Mouse (Mus musculus) hindbrain, postnatal 0 days (tissue): ENCODE data around the gene Tmem30a. TPM values are rescaled to one million over a fixed set of nuclear protein-coding genes. Genes with fewer than 3 reads are reported as not detected.

ENCODE experiments used
- ATAC-seq: fragments of 200-750 bp; cut with Nextera tagmentation; 2 replicates; pipeline ENCODE4 v1.8.0; 2017; ENCODE audit warnings: mild to moderate bottlenecking, moderate TSS enrichment, moderate library complexity
- DNase-seq: peaks from one replicate; pipeline ENCODE4 v3.0.0-alpha.2; 2015; ENCODE audit warnings: low spot score
- H3K27ac ChIP-seq: fragments of 300-500 bp; sonication (generic); 2 replicates; pipeline ENCODE4 v1.5.1; 2014; ENCODE audit warnings: mild to moderate bottlenecking
- H3K27me3 ChIP-seq: fragments of 300-500 bp; sonication (generic); 2 replicates; pipeline ENCODE4 v1.6.1; 2014; ENCODE audit warnings: low read length, mixed read lengths; ENCODE audit not compliant: insufficient read depth
- H3K36me3 ChIP-seq: fragments of 300-500 bp; sonication (generic); 2 replicates; pipeline ENCODE4 v1.6.1; 2014; ENCODE audit warnings: low read length, mixed read lengths; ENCODE audit not compliant: insufficient read depth
- H3K4me1 ChIP-seq: fragments of 300-500 bp; sonication (generic); 2 replicates; pipeline ENCODE4 v1.6.1; 2014; ENCODE audit warnings: antibody characterized with exemption, low read length, mixed read lengths; ENCODE audit not compliant: insufficient read depth
- H3K4me2 ChIP-seq: fragments of 300-500 bp; sonication (generic); 2 replicates; pipeline ENCODE4 v1.6.1; 2014; ENCODE audit warnings: low read depth, mild to moderate bottlenecking, low read length, moderate library complexity, mixed read lengths
- H3K4me3 ChIP-seq: fragments of 300-500 bp; sonication (generic); 2 replicates; pipeline ENCODE4 v1.5.1; 2014; ENCODE audit warnings: low read length
- H3K9ac ChIP-seq: fragments of 300-500 bp; sonication (generic); replicated peaks from 2 replicates; pipeline ENCODE4 v1.6.1; 2014; ENCODE audit warnings: mild to moderate bottlenecking, low read length, moderate library complexity, mixed read lengths
- H3K9me3 ChIP-seq: fragments of 300-500 bp; sonication (generic); 2 replicates; pipeline ENCODE4 v1.6.1; 2016; ENCODE audit warnings: low read length, mixed read lengths
- CTCF ChIP-seq: IDR thresholded peaks from 2 replicates; pipeline ENCODE4 v1.5.1; 2016; ENCODE audit warnings: antibody characterized with exemption, control low read depth, low read depth
- WGBS: fragments of 180-500 bp; shearing (Covaris S2); extraction: QIAGEN DNeasy Blood & Tissue Kit; methylation state at CpG from one replicate; pipeline ENCODE4 v1.1.7; 2014; 5-methylcytosine and 5-hydroxymethylcytosine counted together
- polyA plus RNA-seq: library from polyadenylated mRNA; unstranded; fragments of >200 nt; fragmentation: Nextera tagmentation; extraction: Ambion mirVana; gene quantifications from 2 replicates; pipeline ENCODE4 v1.2.1, GENCODE M21; 2015
- total RNA-seq: library from RNA; depleted of rRNA; stranded (reverse); fragments of >200 nt; gene quantifications from 2 replicates; pipeline ENCODE4 v1.2.3, GENCODE M21; 2014

Gene Tmem30a
- total and polyA plus RNA-seq, 2 experiments from 2014 or later: 123 to 193 TPM

- no peak for ATAC-seq
These were observed 26.2 kb downstream of the Tmem30a start for GRCm38 (mm10) chr9:79766991-79767545.

GRCm38 (mm10) chr9:79765329-79765728, 28.0 kb downstream of the Tmem30a start:
- Histone ChIP-seq H3K4me2 (no peak overlapping the region), H3K36me3 (no peaks in the 10 kb centered on the region), H3K9ac (no peak overlapping the region), H3K9me3 (no peaks in the 10 kb centered on the region), H3K4me1 (no peaks in the 10 kb centered on the region), H3K4me3 (no peak overlapping the region), H3K27ac (no peak overlapping the region), H3K27me3 (no peaks in the 10 kb centered on the region)
- ATAC-seq (no peak), DNase-seq (no peak)
- TF ChIP-seq CTCF: no peak
- WGBS: 89% methylated on average over 4 of the region's 4 CpGs

More at GRCm38 (mm10) chr9:79766991-79767545, 26.2 kb downstream of the Tmem30a start:
- Histone ChIP-seq H3K9me3 (no peaks in the 10 kb centered on the region), H3K4me3 (no peak overlapping the region), H3K36me3 (no peaks in the 10 kb centered on the region), H3K9ac (no peak overlapping the region), H3K4me1 (no peaks in the 10 kb centered on the region), H3K27ac (no peak overlapping the region), H3K27me3 (no peaks in the 10 kb centered on the region), H3K4me2 (no peak overlapping the region)
- no peak for TF ChIP-seq CTCF
- no peak for DNase-seq
- WGBS: 97% methylated on average over 5 of the region's 5 CpGs

GRCm38 (mm10) chr9:79762519-79762918, 30.8 kb downstream of the Tmem30a start:
- 80% methylated on average over 6 of the region's 6 CpGs for WGBS
- no peak overlapping the region for H3K27ac ChIP-seq
- no peak overlapping the region for H3K4me2 ChIP-seq
- TF ChIP-seq CTCF: no peak
- no peak for DNase-seq
- no peaks in the 10 kb centered on the region for H3K9me3 ChIP-seq
- H3K27me3 ChIP-seq: no peaks in the 10 kb centered on the region
- H3K4me3 ChIP-seq: no peak overlapping the region
- H3K9ac ChIP-seq: no peak overlapping the region
- no peaks in the 10 kb centered on the region for H3K36me3 ChIP-seq
- peaks cover 4% of the 10 kb centered on the region; the same call in 1 of the 2 replicates for H3K4me1 ChIP-seq
- ATAC-seq: no peak

GRCm38 (mm10) chr9:79760076-79760475, 33.2 kb downstream of the Tmem30a start:
- Histone ChIP-seq H3K4me2 (peak overlapping the region; percentile 78), H3K9ac (peak overlapping the region; percentile 68), H3K36me3 (0 out of 2 replicates have a peak, but pooled peaks cover 4% of the 10 kb centered on the region), H3K4me3 (peak overlapping the region; percentile 60), H3K4me1 (peaks cover 4% of the 10 kb centered on the region; the same call in 1 of the 2 replicates), H3K9me3 (no peaks in the 10 kb centered on the region), H3K27ac (peak overlapping the region; percentile 91), H3K27me3 (no peaks in the 10 kb centered on the region)
- 5% methylated on average over 14 of the region's 14 CpGs for WGBS
- TF ChIP-seq CTCF: no peak
- ATAC-seq: peak; percentile 49
- DNase-seq: peak; percentile 55

GRCm38 (mm10) chr9:79759385-79760005, 33.8 kb downstream of the Tmem30a start, which contains the start of gene Cox7a2:
Cox7a2 (minus strand) TSS chr9:79759878.
- 0 out of 2 replicates have a peak, but pooled peaks cover 7% of the 10 kb centered on the region for H3K36me3 ChIP-seq
- peak; percentile 100 for ATAC-seq
- H3K4me1 ChIP-seq: peaks cover 4% of the 10 kb centered on the region; the same call in 1 of the 2 replicates
- H3K4me2 ChIP-seq: peak within 1 kb of the TSS; percentile 78
- under 1% methylated on average over 49 of the region's 49 CpGs for WGBS
- peak; percentile 98 for DNase-seq
- no peak for TF ChIP-seq CTCF
- H3K27ac ChIP-seq: peak within 1 kb of the TSS; percentile 91
- no peaks in the 10 kb centered on the region for H3K27me3 ChIP-seq
- no peaks in the 10 kb centered on the region for H3K9me3 ChIP-seq
- peak within 1 kb of the TSS; percentile 68 for H3K9ac ChIP-seq
- H3K4me3 ChIP-seq: peak within 1 kb of the TSS; percentile 60

GRCm38 (mm10) chr9:79755311-79755710, 38.0 kb downstream of the Tmem30a start:
- TF ChIP-seq CTCF: no peak
- no peaks in the 10 kb centered on the region for H3K27me3 ChIP-seq
- no peak overlapping the region for H3K27ac ChIP-seq
- ATAC-seq: no peak
- peaks cover 13% of the 10 kb centered on the region; the same call in 1 of the 2 replicates for H3K36me3 ChIP-seq
- 88% methylated on average over 4 of the region's 4 CpGs for WGBS
- DNase-seq: no peak
- peaks cover 4% of the 10 kb centered on the region; the same call in 1 of the 2 replicates for H3K4me1 ChIP-seq
- no peak overlapping the region for H3K4me2 ChIP-seq
- H3K9me3 ChIP-seq: no peaks in the 10 kb centered on the region
- H3K4me3 ChIP-seq: no peak overlapping the region
- H3K9ac ChIP-seq: no peak overlapping the region

- no peak overlapping the region for H3K27ac ChIP-seq
- no peak overlapping the region for H3K4me3 ChIP-seq
- TF ChIP-seq CTCF: no peak
- 81% methylated on average over 8 of the region's 8 CpGs for WGBS
- H3K36me3 ChIP-seq: peaks cover 13% of the 10 kb centered on the region; the same call in 1 of the 2 replicates
- no peaks in the 10 kb centered on the region for H3K27me3 ChIP-seq
- H3K4me1 ChIP-seq: no peaks in the 10 kb centered on the region
- ATAC-seq (no peak), DNase-seq (no peak)
- no peak overlapping the region for H3K4me2 ChIP-seq
- no peak overlapping the region for H3K9ac ChIP-seq
- H3K9me3 ChIP-seq: no peaks in the 10 kb centered on the region
These were observed 41.5 kb downstream of the Tmem30a start for GRCm38 (mm10) chr9:79751846-79752245.
